Mouse (Mus musculus): ENCODE measurements around the gene Nploc4.

DNA sequence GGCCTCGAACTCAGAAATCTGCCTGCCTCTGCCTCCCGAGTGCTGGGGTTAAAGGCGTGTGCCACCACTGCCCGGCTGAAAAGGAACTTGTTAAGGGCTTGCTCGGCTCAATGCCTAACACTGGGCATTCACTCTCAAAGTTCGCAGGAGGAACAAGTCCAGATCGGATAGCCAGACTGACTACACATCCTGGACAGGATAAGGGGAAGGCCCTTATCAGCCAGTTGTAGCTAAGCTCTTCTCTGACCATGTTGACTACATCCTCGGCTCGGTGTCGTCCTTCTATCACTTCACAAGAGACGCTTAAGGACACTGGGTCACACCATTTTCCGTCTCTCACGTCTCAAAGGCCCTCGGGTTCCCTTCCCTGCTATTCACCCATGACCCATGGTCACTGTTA is 19.9 kb upstream of the Nploc4 start:
- TF ChIP-seq CTCF (IDR thresholded peaks at IDR 0.05; ENCODE audit: low read depth) (no peak), EP300 (IDR thresholded peaks at IDR 0.05; ENCODE audit: low read depth) (no peak)
